In genomic region chr2:34960466-34960865, GRCm38 (mm10) we compare ENCODE assay signal across 22 mouse cellular contexts. TPM values are rescaled to one million over a fixed set of nuclear protein-coding genes. Genes with fewer than 3 reads are reported as not detected.
DNase-seq lines count a peak whose midpoint lies in the region; ATAC-seq and TF ChIP-seq lines count a peak whose summit lies in the region.
"Had no signal": no experiment of that assay in that cellular context is flagged by ENCODE, and none has a peak within 500 bp of the region (broad histone marks: within the 10 kb centered on the region; RNA-seq: fewer than 3 reads in every experiment).

No protein-coding gene starts in this region.

- no peak overlapping the region for H3K9ac ChIP-seq in limb, embryonic 14.5 days (ENCODE audit: low read depth, low read length, severe bottlenecking)
- H3K9ac ChIP-seq in forebrain, embryonic 15.5 days (replicated peaks), result no peak overlapping the region
- H3K9ac ChIP-seq: midbrain, embryonic 15.5 days had no signal

- no peaks in the 10 kb centered on the region for H3K36me3 ChIP-seq in limb, embryonic 14.5 days (ENCODE audit: control insufficient read depth, insufficient read depth, low read length)
- no peaks in the 10 kb centered on the region for H3K36me3 ChIP-seq in limb, embryonic 10.5 days
- H3K36me3 ChIP-seq in forebrain, embryonic 15.5 days, result no peaks in the 10 kb centered on the region
- H3K36me3 ChIP-seq: heart, embryonic 12.5 days; hindbrain, embryonic 12.5 days; midbrain, embryonic 15.5 days; neural tube, embryonic 15.5 days; stomach, embryonic 15.5 days had no signal

- H3K9me3 ChIP-seq in limb, embryonic 14.5 days (ENCODE audit: control insufficient read depth, low read length), result no peaks in the 10 kb centered on the region
- no peaks in the 10 kb centered on the region for H3K9me3 ChIP-seq in limb, embryonic 10.5 days (replicated peaks)
- H3K9me3 ChIP-seq in forebrain, embryonic 15.5 days, result no peaks in the 10 kb centered on the region
- H3K9me3 ChIP-seq: hindbrain, embryonic 12.5 days; midbrain, embryonic 15.5 days; neural tube, embryonic 15.5 days; stomach, embryonic 15.5 days had no signal

- no peak overlapping the region for H3K27ac ChIP-seq in limb, embryonic 14.5 days (replicated peaks; ENCODE audit: low read depth, low read length)
- H3K27ac ChIP-seq in limb, embryonic 10.5 days, result no peak overlapping the region
- H3K27ac ChIP-seq in forebrain, embryonic 15.5 days (replicated peaks), result no peak overlapping the region
- H3K27ac ChIP-seq: hindbrain, embryonic 12.5 days; midbrain, embryonic 15.5 days; neural tube, embryonic 15.5 days; stomach, embryonic 15.5 days had no signal

- peaks cover 9% of the 10 kb centered on the region for H3K4me1 ChIP-seq in limb, embryonic 14.5 days (ENCODE audit: control insufficient read depth, insufficient read depth, low read length)
- peaks cover 22% of the 10 kb centered on the region for H3K4me1 ChIP-seq in limb, embryonic 10.5 days
- peaks cover 3% of the 10 kb centered on the region; the same call in 1 of the 2 replicates for H3K4me1 ChIP-seq in forebrain, embryonic 15.5 days
- H3K4me1 ChIP-seq: hindbrain, embryonic 12.5 days; midbrain, embryonic 15.5 days had no signal

- 69% methylated on average over 3 of the region's 5 CpGs for whole genome bisulfite sequencing in limb, embryonic 14.5 days
- 94% methylated on average over 5 of the region's 5 CpGs for WGBS in limb, embryonic 10.5 days
- 86% methylated on average over 5 of the region's 5 CpGs for WGBS in forebrain, embryonic 15.5 days

- no peak for ATAC-seq in CD4-positive, CD25-positive, alpha-beta regulatory T cell, adult 4 months
- peak; percentile 31; the same call in 1 of the 2 replicates for ATAC-seq in limb, embryonic 14.5 days (ENCODE audit: low FRiP score, low read depth)
- ATAC-seq in forebrain, embryonic 15.5 days (replicated peaks), result no peak
- no peak for ATAC-seq in erythroid progenitor cell, adult 5-6 weeks (replicated peaks; ENCODE audit: low FRiP score, poor library complexity, severe bottlenecking)
- ATAC-seq: inflammation-experienced regulatory T-cells, adult 6 months; liver, postnatal 0 days; midbrain, embryonic 15.5 days had no signal

- no peaks in the 10 kb centered on the region for H3K27me3 ChIP-seq in limb, embryonic 14.5 days (ENCODE audit: control insufficient read depth, insufficient read depth, low read length)
- peaks cover 25% of the 10 kb centered on the region for H3K27me3 ChIP-seq in limb, embryonic 10.5 days (ENCODE audit: low read depth, poor library complexity, severe bottlenecking)
- H3K27me3 ChIP-seq in forebrain, embryonic 15.5 days, result no peaks in the 10 kb centered on the region
- H3K27me3 ChIP-seq: heart, embryonic 12.5 days; midbrain, embryonic 15.5 days; stomach, embryonic 15.5 days had no signal

- DNase-seq in CD4-positive, CD25-positive, alpha-beta regulatory T cell, adult 2 months (ENCODE audit: low read depth, low spot score), result peak; percentile 59
- no peak for DNase-seq in limb, embryonic 14.5 days (ENCODE audit: low spot score)
- DNase-seq in limb, embryonic 10.5 days (ENCODE audit: low spot score), result no peak
- DNase-seq in induced T-regulatory cell, adult 2 months (ENCODE audit: low read depth), result peak; percentile 70
- DNase-seq in lung, postnatal 36 days, result peak; percentile 65
- DNase-seq: adrenal gland, postnatal 25 days; cerebellum, adult 2 months; heart, adult 11 months; heart, postnatal 14 days; kidney, postnatal 14 days; liver, postnatal 0 days had no signal

- H3K4me3 ChIP-seq in limb, embryonic 14.5 days (replicated peaks; ENCODE audit: low read length), result no peak overlapping the region
- no peak overlapping the region for H3K4me3 ChIP-seq in limb, embryonic 10.5 days
- H3K4me3 ChIP-seq in forebrain, embryonic 15.5 days, result no peak overlapping the region
- H3K4me3 ChIP-seq: megakaryocyte, embryonic 14.5 days; midbrain, embryonic 15.5 days; myocyte had no signal

- TF ChIP-seq POLR2A in limb, embryonic 14.5 days (IDR thresholded peaks at IDR 0.05; ENCODE audit: borderline replicate concordance, extremely low read depth, insufficient read depth, insufficient read length), result no peak

- H3K4me2 ChIP-seq in limb, embryonic 14.5 days (replicated peaks; ENCODE audit: low read depth, low read length, severe bottlenecking), result no peak overlapping the region
- H3K4me2 ChIP-seq in forebrain, embryonic 15.5 days (replicated peaks), result no peak overlapping the region

RNA-seq across cellular contexts. Expression of gene Traf1, which starts 1.1 kb away (rescaled TPM):
- 100 to 1,000 TPM; 300 to 441 TPM for polyA plus RNA-seq in CD4-positive, CD25-positive, alpha-beta regulatory T cell, adult 4 months (2017; shearing (Covaris generic))
- polyA plus RNA-seq in limb, embryonic 14.5 days (2012; rRNA removed), result 5.1 and 7.0 TPM in 2 replicates
- polyA plus RNA-seq in limb, embryonic 14.5 days (2014; fragmentation: Nextera tagmentation; extraction: Ambion mirVana), result 4.0 and 4.9 TPM in 2 replicates
- not detected in 2 replicates for polyA plus RNA-seq in limb, embryonic 10.5 days (2016; fragmentation: Nextera tagmentation; extraction: Ambion mirVana)
- 0.46 and 1.6 TPM in 2 replicates for polyA plus RNA-seq in forebrain, embryonic 15.5 days (2015; fragmentation: Nextera tagmentation; extraction: Ambion mirVana)
- total RNA-seq in erythroid progenitor cell, adult 5-6 weeks (2015; ENCODE audit: low replicate concordance), result 1.1 and 1.3 TPM in 2 replicates
- 1.3 TPM in 1 of 2 replicates, not detected in the other for total RNA-seq in erythroid progenitor cell, adult 5-6 weeks (2017; ENCODE audit: low replicate concordance)

RNA-seq across cellular contexts. Expression of gene Phf19, which starts 46.6 kb away (rescaled TPM):
- 1 to 10 TPM; 1.9 TPM for polyA plus RNA-seq in CD4-positive, CD25-positive, alpha-beta regulatory T cell, adult 4 months (2017; shearing (Covaris generic))
- 7.9 and 8.7 TPM in 2 replicates for polyA plus RNA-seq in limb, embryonic 14.5 days (2012; rRNA removed)
- polyA plus RNA-seq in limb, embryonic 14.5 days (2014; fragmentation: Nextera tagmentation; extraction: Ambion mirVana), result 4.7 and 8.0 TPM in 2 replicates
- polyA plus RNA-seq in limb, embryonic 10.5 days (2016; fragmentation: Nextera tagmentation; extraction: Ambion mirVana), result 0.50 and 0.60 TPM in 2 replicates
- polyA plus RNA-seq in forebrain, embryonic 15.5 days (2015; fragmentation: Nextera tagmentation; extraction: Ambion mirVana), result 5.2 and 6.5 TPM in 2 replicates
- 2.5 TPM in 1 of 2 replicates, not detected in the other for total RNA-seq in erythroid progenitor cell, adult 5-6 weeks (2015; ENCODE audit: low replicate concordance)
- 1.4 and 2.2 TPM in 2 replicates for total RNA-seq in erythroid progenitor cell, adult 5-6 weeks (2017; ENCODE audit: low replicate concordance)

Comparison
In these comparisons a context has a peak if more than half of its experiments do, and no peak if none do; other contexts are left out.
1. DNase-seq: peak in CD4-positive, CD25-positive, alpha-beta regulatory T cell, adult 2 months (single experiment), induced T-regulatory cell, adult 2 months (single experiment) and lung, postnatal 36 days (single experiment); none in limb, embryonic 14.5 days (single experiment) and limb, embryonic 10.5 days (single experiment).
2. RNA of gene Traf1, which starts 1.1 kb away (polyA plus RNA-seq): 300 to 441 TPM in CD4-positive, CD25-positive, alpha-beta regulatory T cell, adult 4 months; 4.0 to 7.0 TPM in limb, embryonic 14.5 days, 0.46 to 1.6 TPM in forebrain, embryonic 15.5 days and not detected in limb, embryonic 10.5 days; every median in the first group is over 10 times any median in the second.